Mouse (Mus musculus): ENCODE results near the gene Mapk11. TPM values are rescaled to one million over a fixed set of nuclear protein-coding genes. Genes with fewer than 3 reads are reported as not detected.

Mapk11 gene
- polyA plus RNA-seq, 1 experiment from 2014 or later, result 3.3 TPM

DNA sequence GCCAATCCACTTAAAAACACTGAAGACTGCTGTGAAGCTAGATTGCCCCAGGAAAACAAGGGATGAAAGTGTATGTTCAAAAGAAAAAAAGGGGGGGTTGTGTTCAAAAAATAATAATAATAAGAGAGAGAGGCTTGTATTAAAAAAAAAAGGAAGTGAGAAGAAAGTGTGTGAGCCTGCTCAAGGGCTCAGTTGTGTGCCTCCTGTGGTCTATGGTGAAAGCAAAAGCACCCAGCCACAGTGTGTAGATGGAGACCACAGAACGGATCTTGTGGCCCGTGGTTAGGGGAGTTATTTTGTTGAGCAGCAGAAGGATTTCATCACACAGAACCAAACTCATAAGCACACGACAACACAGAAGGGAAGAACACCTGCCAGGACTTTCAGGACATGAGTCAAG, 18.1 kb downstream of the Mapk11 start:
- H3K27me3 ChIP-seq (replicated peaks; ENCODE audit: control insufficient read depth, insufficient read depth, low read length), result peaks cover 2% of the 10 kb centered on the region

DNA sequence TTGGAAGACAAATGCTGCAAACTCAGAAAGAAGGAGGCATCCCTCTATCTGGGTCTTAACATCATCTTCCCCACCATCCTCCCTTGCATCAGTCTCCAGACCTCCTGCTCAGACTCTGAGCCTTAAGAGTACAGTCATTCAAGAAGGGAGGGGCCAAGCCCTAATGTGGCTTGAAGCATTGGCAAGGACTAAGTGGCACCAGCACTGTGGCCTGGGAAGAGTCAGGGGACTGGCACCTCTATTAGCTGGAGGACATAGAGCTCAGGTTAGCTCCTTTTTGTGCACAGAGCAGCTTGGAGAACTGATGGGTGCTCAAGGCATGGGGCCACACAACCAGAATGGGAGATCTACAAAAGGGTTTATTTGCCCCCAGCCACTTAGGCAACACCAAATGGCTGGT, 19.2 kb downstream of the Mapk11 start:
- Histone ChIP-seq H3K4me1 (replicated peaks; ENCODE audit: control insufficient read depth, insufficient read depth, low read length) (peaks cover 14% of the 10 kb centered on the region), H3K4me3 (ENCODE audit: low read depth, low read length) (no peak overlapping the region), H3K36me3 (ENCODE audit: control insufficient read depth, insufficient read depth, low read length) (peaks cover 4% of the 10 kb centered on the region; the same call in 1 of the 2 replicates), H3K27me3 (replicated peaks; ENCODE audit: control insufficient read depth, insufficient read depth, low read length) (no peaks in the 10 kb centered on the region; the same call in 1 of the 2 replicates), H3K4me2 (no peak overlapping the region), H3K27ac (ENCODE audit: low read depth, low read length) (no peak overlapping the region), H3K9ac (ENCODE audit: low read depth, low read length) (no peak overlapping the region), H3K9me3 (ENCODE audit: control insufficient read depth, low read length) (no peaks in the 10 kb centered on the region)
- no peak for DNase-seq (ENCODE audit: low spot score)
- ATAC-seq (replicated peaks; ENCODE audit: low FRiP score), result no peak

More for the DNA sequence above, 18.1 kb downstream of the Mapk11 start:
- Histone ChIP-seq H3K4me1 (replicated peaks; ENCODE audit: control insufficient read depth, insufficient read depth, low read length) (peaks cover 14% of the 10 kb centered on the region), H3K9me3 (ENCODE audit: control insufficient read depth, low read length) (no peaks in the 10 kb centered on the region), H3K27ac (ENCODE audit: low read depth, low read length) (no peak overlapping the region), H3K36me3 (ENCODE audit: control insufficient read depth, insufficient read depth, low read length) (no peaks in the 10 kb centered on the region), H3K4me3 (ENCODE audit: low read depth, low read length) (no peak overlapping the region), H3K4me2 (no peak overlapping the region), H3K9ac (ENCODE audit: low read depth, low read length) (no peak overlapping the region)
- 41% methylated on average over 3 of the region's 3 CpGs for WGBS
- ATAC-seq (replicated peaks; ENCODE audit: low FRiP score) (no peak), DNase-seq (ENCODE audit: low spot score) (no peak)

DNA sequence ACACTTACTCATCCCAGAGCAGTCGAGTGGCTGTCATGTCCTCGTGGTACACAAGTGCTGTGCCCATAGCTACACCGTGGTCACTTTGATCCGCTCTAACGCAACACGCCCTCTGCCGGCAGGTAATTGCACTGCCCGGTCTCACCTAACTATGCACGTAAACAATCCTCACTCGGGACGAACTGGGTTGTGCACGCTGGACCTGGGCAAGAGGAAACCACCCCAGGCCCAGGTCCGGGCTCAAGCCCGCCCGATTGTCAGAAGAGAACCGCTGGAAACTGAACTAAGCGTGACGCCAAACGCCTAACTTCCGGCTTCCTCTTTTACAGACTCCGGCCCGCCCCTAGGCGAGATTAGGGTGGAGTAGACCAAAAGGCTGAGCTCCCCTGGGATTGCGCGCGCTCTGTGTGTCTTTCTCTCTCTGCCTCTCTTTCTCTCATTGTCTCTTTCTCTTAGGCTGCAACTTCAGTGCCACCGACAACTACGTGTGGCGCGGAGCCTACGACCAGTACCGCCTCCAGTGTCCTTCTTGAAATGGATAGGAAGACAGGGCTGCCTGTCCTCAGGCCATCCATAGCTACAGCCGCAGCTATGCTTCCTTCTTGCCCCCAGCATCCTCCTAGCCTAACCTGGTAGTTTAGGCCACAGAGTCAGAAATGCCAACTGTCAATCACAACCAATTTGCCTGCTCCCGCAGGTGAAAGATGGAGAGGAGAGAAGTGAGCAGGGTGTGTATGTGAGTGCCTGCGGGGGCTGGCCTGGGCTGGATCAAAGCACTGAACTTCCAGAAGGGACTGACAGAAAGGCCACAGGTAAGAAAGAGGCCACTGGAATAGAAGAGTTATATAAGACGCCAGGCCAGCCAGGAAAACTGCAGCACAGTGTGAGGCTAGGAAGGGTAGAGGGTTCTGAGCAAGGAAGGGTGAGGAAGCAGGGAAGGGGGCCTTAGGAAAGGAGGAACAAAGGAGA, 20.8 kb downstream of the Mapk11 start, which contains the start of gene Hdac10:
TSS of gene Hdac10 (minus strand) at position 319 of the 969 bp plus-strand sequence.
- Histone ChIP-seq H3K4me2 (peak within 1 kb of the TSS; percentile 98), H3K27me3 (replicated peaks; ENCODE audit: control insufficient read depth, insufficient read depth, low read length) (no peaks in the 10 kb centered on the region), H3K9ac (ENCODE audit: low read depth, low read length) (peak within 1 kb of the TSS; percentile 81), H3K4me3 (ENCODE audit: low read depth, low read length) (peak within 1 kb of the TSS; percentile 70), H3K9me3 (ENCODE audit: control insufficient read depth, low read length) (no peaks in the 10 kb centered on the region), H3K36me3 (ENCODE audit: control insufficient read depth, insufficient read depth, low read length) (peaks cover 5% of the 10 kb centered on the region; the same call in 1 of the 2 replicates), H3K4me1 (replicated peaks; ENCODE audit: control insufficient read depth, insufficient read depth, low read length) (peaks cover 18% of the 10 kb centered on the region), H3K27ac (ENCODE audit: low read depth, low read length) (peak within 1 kb of the TSS; percentile 66)
- DNase-seq (ENCODE audit: low spot score) (peak; percentile 82), ATAC-seq (replicated peaks; ENCODE audit: low FRiP score) (peak; percentile 86)
- 3% methylated on average over 36 of the region's 36 CpGs for WGBS

DNA sequence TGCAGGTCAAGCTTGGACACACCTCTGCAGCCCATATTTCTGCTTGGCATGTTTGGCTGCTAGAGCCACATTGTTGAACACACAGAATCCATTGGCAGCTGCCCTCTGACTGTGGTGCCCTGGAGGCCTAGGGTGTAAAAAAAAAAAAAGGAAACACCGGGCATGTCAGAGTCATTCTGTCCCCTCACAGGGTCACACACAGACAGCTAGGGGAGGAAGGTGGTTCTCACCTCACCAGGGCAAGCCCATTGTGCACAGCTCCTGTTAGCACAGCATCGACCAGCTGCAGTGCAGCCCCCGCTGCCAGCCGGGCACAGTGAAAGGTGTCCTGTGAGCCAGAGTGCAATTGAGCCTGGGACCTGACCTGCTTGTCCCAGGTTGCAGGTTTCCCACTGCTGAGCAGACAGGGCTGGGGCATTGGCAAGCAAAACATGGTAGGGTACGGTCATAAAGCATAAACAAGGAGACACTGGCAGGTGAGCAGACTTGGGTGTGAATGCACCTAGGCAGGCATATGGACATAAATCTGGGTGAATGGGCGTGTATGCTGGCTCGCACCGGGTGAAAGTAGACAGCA, 22.0 kb downstream of the Mapk11 start:
- Histone ChIP-seq H3K9me3 (ENCODE audit: control insufficient read depth, low read length) (no peaks in the 10 kb centered on the region), H3K4me3 (ENCODE audit: low read depth, low read length) (peak overlapping the region; percentile 70), H3K27ac (ENCODE audit: low read depth, low read length) (no peak overlapping the region), H3K27me3 (replicated peaks; ENCODE audit: control insufficient read depth, insufficient read depth, low read length) (no peaks in the 10 kb centered on the region), H3K36me3 (ENCODE audit: control insufficient read depth, insufficient read depth, low read length) (peaks cover 5% of the 10 kb centered on the region; the same call in 1 of the 2 replicates), H3K4me1 (replicated peaks; ENCODE audit: control insufficient read depth, insufficient read depth, low read length) (peaks cover 21% of the 10 kb centered on the region), H3K4me2 (peak overlapping the region; percentile 98), H3K9ac (ENCODE audit: low read depth, low read length) (peak overlapping the region; percentile 81)
- DNase-seq (ENCODE audit: low spot score), result no peak
- no peak for ATAC-seq (replicated peaks; ENCODE audit: low FRiP score)
- 82% methylated on average over 8 of the region's 8 CpGs for WGBS

DNA sequence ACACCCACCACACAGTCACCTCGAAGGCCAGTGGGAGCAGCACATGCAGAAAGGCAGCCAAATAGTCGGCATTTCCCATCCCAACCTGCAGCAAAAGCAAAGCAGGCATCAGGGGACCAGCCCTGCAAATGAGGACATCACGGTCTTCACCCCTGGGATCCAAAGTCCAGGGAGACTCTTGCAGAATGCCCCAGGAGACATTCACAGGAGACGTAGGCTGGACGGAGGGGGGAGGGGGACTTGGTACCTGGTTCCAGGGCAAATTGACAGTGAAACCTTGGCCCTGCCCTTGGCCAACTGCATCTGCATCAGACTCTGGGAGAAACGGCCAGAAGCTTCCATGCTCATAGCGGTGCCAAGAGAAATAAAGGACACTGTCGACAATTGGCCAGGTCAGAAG, 22.8 kb downstream of the Mapk11 start:
- peaks cover 5% of the 10 kb centered on the region; the same call in 1 of the 2 replicates for H3K36me3 ChIP-seq (ENCODE audit: control insufficient read depth, insufficient read depth, low read length)

DNA sequence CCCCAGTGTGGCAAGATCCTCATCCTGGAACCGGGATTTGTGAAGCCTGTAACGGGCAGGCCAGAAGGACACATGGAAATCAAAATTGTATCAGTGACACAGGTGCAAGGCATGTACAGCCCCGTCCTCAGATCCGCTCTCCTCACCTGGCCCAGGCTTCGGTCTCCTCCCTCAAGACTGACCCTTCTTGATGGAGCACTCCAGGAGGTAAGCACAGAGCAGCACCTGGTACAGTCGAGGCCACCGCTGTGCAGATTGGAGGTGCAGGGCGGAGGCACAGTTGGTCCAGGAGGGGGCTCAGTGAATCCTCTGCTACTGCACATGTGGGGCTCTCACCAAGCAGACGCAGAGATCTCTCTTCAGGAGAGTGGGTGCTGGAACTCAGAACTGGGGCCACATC, 24.1 kb downstream of the Mapk11 start:
- ATAC-seq (replicated peaks; ENCODE audit: low FRiP score) (no peak), DNase-seq (ENCODE audit: low spot score) (no peak)
- WGBS, result 92% methylated on average over 9 of the region's 9 CpGs
- Histone ChIP-seq H3K36me3 (ENCODE audit: control insufficient read depth, insufficient read depth, low read length) (peaks cover 5% of the 10 kb centered on the region; the same call in 1 of the 2 replicates), H3K9me3 (ENCODE audit: control insufficient read depth, low read length) (no peaks in the 10 kb centered on the region), H3K4me3 (ENCODE audit: low read depth, low read length) (no peak overlapping the region), H3K9ac (ENCODE audit: low read depth, low read length) (no peak overlapping the region), H3K27me3 (replicated peaks; ENCODE audit: control insufficient read depth, insufficient read depth, low read length) (no peaks in the 10 kb centered on the region), H3K27ac (ENCODE audit: low read depth, low read length) (no peak overlapping the region), H3K4me2 (no peak overlapping the region), H3K4me1 (replicated peaks; ENCODE audit: control insufficient read depth, insufficient read depth, low read length) (peaks cover 37% of the 10 kb centered on the region)

More for the DNA sequence above, 22.8 kb downstream of the Mapk11 start:
- DNase-seq (ENCODE audit: low spot score) (no peak), ATAC-seq (replicated peaks; ENCODE audit: low FRiP score) (no peak)
- Histone ChIP-seq H3K27ac (ENCODE audit: low read depth, low read length) (no peak overlapping the region), H3K4me1 (replicated peaks; ENCODE audit: control insufficient read depth, insufficient read depth, low read length) (peaks cover 28% of the 10 kb centered on the region), H3K4me2 (no peak overlapping the region), H3K27me3 (replicated peaks; ENCODE audit: control insufficient read depth, insufficient read depth, low read length) (no peaks in the 10 kb centered on the region), H3K9ac (ENCODE audit: low read depth, low read length) (no peak overlapping the region), H3K9me3 (ENCODE audit: control insufficient read depth, low read length) (no peaks in the 10 kb centered on the region), H3K4me3 (ENCODE audit: low read depth, low read length) (no peak overlapping the region)
- 87% methylated on average over 8 of the region's 8 CpGs for WGBS

DNA sequence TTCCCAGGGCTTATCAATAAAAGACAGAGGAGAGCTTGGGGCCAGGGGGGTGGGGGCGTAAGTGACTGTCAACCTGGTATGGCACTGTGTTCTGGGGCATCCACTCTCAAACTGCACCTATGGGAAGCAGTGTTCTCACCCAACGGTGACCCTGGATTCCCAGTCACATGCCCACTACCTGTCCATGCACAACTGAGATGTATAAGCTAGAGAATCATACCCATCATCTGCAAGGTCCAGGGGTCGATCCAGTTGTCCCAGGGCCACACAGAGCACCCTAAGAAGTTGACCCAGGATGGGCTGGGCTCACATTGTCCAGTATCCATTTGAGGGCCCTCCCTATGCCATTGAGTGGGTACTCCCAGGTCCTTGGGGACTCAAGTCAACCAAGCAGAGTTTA, 25.1 kb downstream of the Mapk11 start:
- WGBS, result 82% methylated on average over 3 of the region's 3 CpGs
- H3K4me1 ChIP-seq (replicated peaks; ENCODE audit: control insufficient read depth, insufficient read depth, low read length), result peaks cover 37% of the 10 kb centered on the region
- no peak overlapping the region for H3K27ac ChIP-seq (ENCODE audit: low read depth, low read length)
- no peaks in the 10 kb centered on the region for H3K9me3 ChIP-seq (ENCODE audit: control insufficient read depth, low read length)
- no peak overlapping the region for H3K9ac ChIP-seq (ENCODE audit: low read depth, low read length)
- H3K36me3 ChIP-seq (ENCODE audit: control insufficient read depth, insufficient read depth, low read length), result peaks cover 5% of the 10 kb centered on the region; the same call in 1 of the 2 replicates
- DNase-seq (ENCODE audit: low spot score) (no peak), ATAC-seq (replicated peaks; ENCODE audit: low FRiP score) (no peak)
- H3K4me3 ChIP-seq (ENCODE audit: low read depth, low read length), result no peak overlapping the region
- no peaks in the 10 kb centered on the region for H3K27me3 ChIP-seq (replicated peaks; ENCODE audit: control insufficient read depth, insufficient read depth, low read length)
- no peak overlapping the region for H3K4me2 ChIP-seq

DNA sequence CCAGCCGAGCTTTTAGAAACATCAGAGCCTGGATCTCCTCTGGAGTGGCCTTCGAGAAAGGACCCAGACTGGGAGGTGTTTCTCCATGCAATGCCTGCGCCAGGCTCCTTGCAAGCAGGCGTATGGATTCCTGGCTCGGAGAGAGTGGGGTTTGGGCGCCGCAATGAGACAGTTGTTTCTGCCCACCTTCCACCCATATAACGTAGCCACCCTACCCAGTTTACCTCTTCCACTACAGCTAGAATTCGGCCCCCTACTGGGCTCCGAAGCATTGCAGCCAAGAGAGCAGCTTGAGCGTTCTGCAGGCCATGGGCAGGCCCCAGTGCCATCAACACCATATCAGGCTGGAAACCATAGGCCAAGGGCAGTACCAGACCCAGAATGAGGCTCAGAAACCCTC, 25.8 kb downstream of the Mapk11 start:
- ATAC-seq (replicated peaks; ENCODE audit: low FRiP score) (no peak), DNase-seq (ENCODE audit: low spot score) (peak; percentile 37)
- Histone ChIP-seq H3K4me2 (peak overlapping the region; percentile 98), H3K9ac (ENCODE audit: low read depth, low read length) (peak overlapping the region; percentile 44), H3K36me3 (ENCODE audit: control insufficient read depth, insufficient read depth, low read length) (peaks cover 7% of the 10 kb centered on the region; the same call in 1 of the 2 replicates), H3K4me1 (replicated peaks; ENCODE audit: control insufficient read depth, insufficient read depth, low read length) (peaks cover 32% of the 10 kb centered on the region), H3K27ac (ENCODE audit: low read depth, low read length) (0 out of 2 replicates have a peak overlapping the region, but pooled peaks have one; percentile 34), H3K9me3 (ENCODE audit: control insufficient read depth, low read length) (no peaks in the 10 kb centered on the region), H3K27me3 (replicated peaks; ENCODE audit: control insufficient read depth, insufficient read depth, low read length) (no peaks in the 10 kb centered on the region), H3K4me3 (ENCODE audit: low read depth, low read length) (peak overlapping the region; percentile 75)
- 34% methylated on average over 11 of the region's 11 CpGs for WGBS

Measured in liver, embryonic 11.5 days (tissue).